Mouse (Mus musculus) midbrain, embryonic 12.5 days (tissue): ENCODE measurements around the gene Snn. TPM values are rescaled to one million over a fixed set of nuclear protein-coding genes. Genes with fewer than 3 reads are reported as not detected.
"Not testable (repeated sequence)": the region's sequence is repeated elsewhere in the genome, so short reads cannot be mapped to it uniquely, and the experiment has no call there.

Source experiments
- ATAC-seq: fragments of 200-750 bp; cut with Nextera tagmentation; 2 replicates; pipeline ENCODE4 v1.8.0; 2017; ENCODE audit warnings: low read depth, moderate TSS enrichment, moderate library complexity; ENCODE audit not compliant: low FRiP score
- H3K27ac ChIP-seq: fragments of 300-500 bp; sonication (generic); replicated peaks from 2 replicates; pipeline ENCODE4 v1.5.1; 2016; ENCODE audit warnings: mild to moderate bottlenecking
- H3K27me3 ChIP-seq: fragments of 300-500 bp; sonication (generic); 2 replicates; pipeline ENCODE4 v1.6.1; 2016; ENCODE audit warnings: mild to moderate bottlenecking
- H3K36me3 ChIP-seq: fragments of 300-500 bp; sonication (generic); 2 replicates; pipeline ENCODE4 v1.6.1; 2016
- H3K4me1 ChIP-seq: fragments of 300-500 bp; sonication (generic); 2 replicates; pipeline ENCODE4 v1.6.1; 2016
- H3K4me2 ChIP-seq: fragments of 300-500 bp; sonication (generic); replicated peaks from 2 replicates; pipeline ENCODE4 v1.6.1; 2016; ENCODE audit warnings: mild to moderate bottlenecking, moderate library complexity
- H3K4me3 ChIP-seq: fragments of 300-500 bp; sonication (generic); 2 replicates; pipeline ENCODE4 v1.5.1; 2016; ENCODE audit warnings: mild to moderate bottlenecking
- H3K9ac ChIP-seq: fragments of 300-500 bp; sonication (generic); replicated peaks from 2 replicates; pipeline ENCODE4 v1.6.1; 2016; ENCODE audit warnings: mild to moderate bottlenecking, moderate library complexity
- H3K9me3 ChIP-seq: fragments of 300-500 bp; sonication (generic); 2 replicates; pipeline ENCODE4 v1.6.1; 2016; ENCODE audit warnings: mild to moderate bottlenecking
- WGBS: fragments of 180-500 bp; shearing (Covaris S2); methylation state at CpG from one replicate; pipeline ENCODE4 v1.1.7; 2016; 5-methylcytosine and 5-hydroxymethylcytosine counted together
- polyA plus RNA-seq: library from polyadenylated mRNA; unstranded; fragments of >200 nt; fragmentation: Nextera tagmentation; extraction: Ambion mirVana; gene quantifications from 2 replicates; pipeline ENCODE4 v1.2.1, GENCODE M21; 2016

The Snn gene
- polyA plus RNA-seq: 106 and 113 TPM in 2 replicates

DNA sequence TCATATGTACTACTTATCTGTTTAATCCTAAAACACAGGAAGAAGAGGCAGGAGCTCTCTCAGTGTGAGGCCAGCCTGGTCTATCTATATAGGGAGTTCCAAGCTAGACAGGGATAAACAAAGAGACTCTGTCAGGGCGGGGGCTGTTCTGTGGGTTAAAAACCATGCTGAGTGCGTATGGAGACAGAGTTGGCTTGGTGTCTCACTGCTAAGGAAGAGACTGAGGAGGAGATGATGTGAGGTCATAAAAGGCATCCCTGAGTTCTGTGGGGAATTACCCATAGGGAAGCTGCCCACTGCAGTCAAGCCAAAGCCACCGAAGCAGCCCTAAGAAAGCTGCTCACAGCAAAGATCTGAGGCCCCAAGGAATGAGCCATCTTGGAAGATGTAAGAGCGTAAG is at the start of gene Snn:
Gene Snn (plus strand): TSS at position 301 of the 400 bp plus-strand sequence.
- ATAC-seq: no peak
- H3K4me1 ChIP-seq: peaks cover 24% of the 10 kb centered on the region
- no peak within 1 kb of the TSS for H3K9ac ChIP-seq
- no peak within 1 kb of the TSS for H3K4me2 ChIP-seq
- no peaks in the 10 kb centered on the region for H3K36me3 ChIP-seq
- no peak within 1 kb of the TSS for H3K27ac ChIP-seq
- H3K27me3 ChIP-seq: no peaks in the 10 kb centered on the region
- WGBS: 95% methylated on average over 4 of the region's 4 CpGs
- H3K4me3 ChIP-seq: no peak within 1 kb of the TSS
- H3K9me3 ChIP-seq: no peaks in the 10 kb centered on the region

DNA sequence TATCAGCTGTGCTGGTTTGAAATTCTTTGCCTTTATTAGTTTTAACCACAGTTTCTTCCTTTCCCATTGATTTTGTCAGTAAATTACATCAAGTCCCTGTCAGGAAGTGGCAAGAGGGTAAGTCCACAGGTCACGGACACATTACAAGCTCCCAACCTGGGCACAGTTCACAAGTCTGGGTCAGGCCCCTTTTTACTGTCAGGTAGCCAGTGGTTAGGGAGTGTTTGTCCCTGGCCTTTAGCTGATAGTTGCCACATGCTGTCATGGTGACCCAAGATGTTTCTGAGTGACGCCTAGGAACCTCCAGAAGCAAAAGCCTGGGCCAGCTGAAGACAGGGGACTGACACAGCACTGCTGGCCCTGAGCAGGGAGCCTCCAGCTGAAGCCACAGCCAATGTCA is 49.5 kb upstream of the Snn start:
- Histone ChIP-seq H3K4me3 (no peak overlapping the region), H3K4me2 (no peak overlapping the region), H3K36me3 (no peaks in the 10 kb centered on the region), H3K9ac (no peak overlapping the region), H3K27ac (no peak overlapping the region), H3K9me3 (no peaks in the 10 kb centered on the region), H3K4me1 (peaks cover 23% of the 10 kb centered on the region), H3K27me3 (no peaks in the 10 kb centered on the region)
- ATAC-seq: no peak
- WGBS: 83% methylated on average over 2 of the region's 2 CpGs

DNA sequence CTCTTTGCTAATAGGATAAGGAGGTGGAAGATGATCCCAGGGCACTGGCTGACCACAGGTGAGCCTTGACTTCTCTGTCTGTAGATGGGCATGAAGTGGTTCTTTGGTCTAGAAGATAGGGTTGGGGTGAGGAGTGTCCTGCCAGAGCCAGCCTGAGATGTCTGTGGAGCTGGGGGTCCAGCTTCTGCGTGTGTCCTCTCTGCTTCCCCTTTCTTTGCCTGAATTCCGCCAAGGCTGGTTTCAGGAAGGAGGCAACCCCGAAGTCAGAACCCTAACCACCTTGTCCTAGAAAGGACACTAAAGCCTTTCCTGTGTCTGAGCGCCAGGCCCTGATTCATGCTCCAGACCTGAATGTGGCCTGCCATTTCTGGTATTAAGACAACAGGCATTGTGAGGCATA is 48.8 kb upstream of the Snn start:
- 88% methylated on average over 4 of the region's 4 CpGs for WGBS
- Histone ChIP-seq H3K27me3 (no peaks in the 10 kb centered on the region), H3K4me1 (peaks cover 23% of the 10 kb centered on the region), H3K9me3 (no peaks in the 10 kb centered on the region), H3K9ac (no peak overlapping the region), H3K4me2 (no peak overlapping the region), H3K27ac (no peak overlapping the region), H3K36me3 (no peaks in the 10 kb centered on the region), H3K4me3 (no peak overlapping the region)
- ATAC-seq: no peak

- H3K9me3 ChIP-seq: no peaks in the 10 kb centered on the region
- peak; percentile 67 for ATAC-seq
- WGBS: 69% methylated on average over 11 of the region's 11 CpGs
- H3K27me3 ChIP-seq: no peaks in the 10 kb centered on the region
- no peak overlapping the region for H3K4me2 ChIP-seq
- H3K4me3 ChIP-seq: no peak overlapping the region
- H3K27ac ChIP-seq: no peak overlapping the region
- H3K4me1 ChIP-seq: peaks cover 18% of the 10 kb centered on the region
- H3K36me3 ChIP-seq: no peaks in the 10 kb centered on the region
- no peak overlapping the region for H3K9ac ChIP-seq
Observed at GRCm38 (mm10) chr16:11012571-11013463, 47.9 kb upstream of the Snn start.

- WGBS: 97% methylated on average over 11 of the region's 19 CpGs
- not testable (repeated sequence) for H3K9me3 ChIP-seq, ATAC-seq, H3K27ac ChIP-seq, H3K4me3 ChIP-seq, H3K27me3 ChIP-seq, H3K36me3 ChIP-seq, H3K4me1 ChIP-seq, H3K4me2 ChIP-seq, H3K9ac ChIP-seq
Observed at GRCm38 (mm10) chr16:11013464-11014147, 47.1 kb upstream of the Snn start.

GRCm38 (mm10) chr16:11014407-11014806 is 46.3 kb upstream of the Snn start:
- Histone ChIP-seq H3K36me3 (no peaks in the 10 kb centered on the region), H3K4me1 (peaks cover 10% of the 10 kb centered on the region), H3K9me3 (no peaks in the 10 kb centered on the region), H3K4me2 (no peak overlapping the region), H3K27me3 (no peaks in the 10 kb centered on the region), H3K9ac (no peak overlapping the region), H3K4me3 (no peak overlapping the region), H3K27ac (no peak overlapping the region)
- WGBS: 87% methylated on average over 3 of the region's 3 CpGs
- no peak for ATAC-seq

- no peak for ATAC-seq
Observed at GRCm38 (mm10) chr16:11016353-11016752, 44.4 kb upstream of the Snn start.

GRCm38 (mm10) chr16:11017807-11018595 is 42.7 kb upstream of the Snn start:
- no peaks in the 10 kb centered on the region for H3K27me3 ChIP-seq
- no peaks in the 10 kb centered on the region for H3K36me3 ChIP-seq
- H3K9ac ChIP-seq: no peak overlapping the region
- H3K4me3 ChIP-seq: no peak overlapping the region
- H3K9me3 ChIP-seq: no peaks in the 10 kb centered on the region
- no peak overlapping the region for H3K27ac ChIP-seq
- H3K4me1 ChIP-seq: no peaks in the 10 kb centered on the region; the same call in 1 of the 2 replicates
- 61% methylated on average over 11 of the region's 11 CpGs for WGBS
- no peak overlapping the region for H3K4me2 ChIP-seq
- ATAC-seq: no peak

More at GRCm38 (mm10) chr16:11016353-11016752, 44.4 kb upstream of the Snn start:
- 90% methylated on average over 4 of the region's 4 CpGs for WGBS
- Histone ChIP-seq H3K9ac (no peak overlapping the region), H3K4me1 (peaks cover 10% of the 10 kb centered on the region), H3K27ac (no peak overlapping the region), H3K4me2 (no peak overlapping the region), H3K27me3 (no peaks in the 10 kb centered on the region), H3K36me3 (no peaks in the 10 kb centered on the region), H3K9me3 (no peaks in the 10 kb centered on the region), H3K4me3 (no peak overlapping the region)

DNA sequence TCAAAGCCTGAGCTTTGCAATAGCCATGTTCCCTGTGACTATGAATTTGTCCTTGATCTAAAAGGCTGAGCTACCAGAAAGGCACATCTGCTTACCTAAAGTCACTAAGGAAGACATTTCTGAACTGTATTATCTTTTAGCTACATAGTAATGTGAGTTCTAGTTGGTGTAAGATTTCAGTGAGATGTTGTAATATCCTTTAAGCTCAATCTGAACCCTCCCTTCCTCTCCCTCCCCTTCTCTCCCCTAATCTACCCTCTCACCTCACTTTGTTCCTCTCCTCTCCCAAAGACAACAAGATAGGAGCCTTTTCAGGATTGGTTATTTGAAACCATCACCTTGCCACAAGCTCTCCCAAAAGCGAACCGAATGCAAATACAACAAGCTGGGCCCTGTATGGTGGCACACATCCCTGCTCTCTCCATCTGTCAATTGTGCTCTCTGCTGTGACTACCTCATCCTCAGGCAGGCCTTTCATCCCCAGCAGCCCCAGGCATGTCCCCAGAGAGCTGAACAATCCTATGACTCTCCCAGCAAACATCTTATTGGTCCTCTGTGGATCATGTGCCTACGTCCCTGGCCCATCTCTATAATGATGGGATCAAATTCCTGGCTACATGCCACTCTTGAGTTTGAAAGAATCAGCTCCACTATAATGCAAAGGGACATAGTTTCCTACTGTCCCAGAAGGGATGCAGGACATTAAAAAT is 39.2 kb upstream of the Snn start:
- ATAC-seq: peak; percentile 83
- no peaks in the 10 kb centered on the region for H3K36me3 ChIP-seq
- H3K4me3 ChIP-seq: no peak overlapping the region
- no peaks in the 10 kb centered on the region for H3K27me3 ChIP-seq
- H3K9me3 ChIP-seq: no peaks in the 10 kb centered on the region
- H3K4me2 ChIP-seq: no peak overlapping the region
- peak overlapping the region; percentile 47 for H3K27ac ChIP-seq
- H3K4me1 ChIP-seq: no peaks in the 10 kb centered on the region
- H3K9ac ChIP-seq: no peak overlapping the region
- WGBS: 71% methylated on average over 3 of the region's 3 CpGs

- Histone ChIP-seq H3K27me3 (no peaks in the 10 kb centered on the region), H3K4me1 (no peaks in the 10 kb centered on the region), H3K4me3 (no peak overlapping the region), H3K9ac (no peak overlapping the region), H3K4me2 (no peak overlapping the region), H3K27ac (no peak overlapping the region), H3K9me3 (no peaks in the 10 kb centered on the region), H3K36me3 (no peaks in the 10 kb centered on the region)
- WGBS: 92% methylated on average over 4 of the region's 4 CpGs
- no peak for ATAC-seq
Observed at GRCm38 (mm10) chr16:11022113-11022489, 38.6 kb upstream of the Snn start.

GRCm38 (mm10) chr16:11023618-11024017 is 37.1 kb upstream of the Snn start:
- H3K36me3 ChIP-seq: no peaks in the 10 kb centered on the region
- no peak overlapping the region for H3K4me2 ChIP-seq
- H3K9ac ChIP-seq: no peak overlapping the region
- no peaks in the 10 kb centered on the region for H3K9me3 ChIP-seq
- H3K4me3 ChIP-seq: no peak overlapping the region
- 84% methylated on average over 5 of the region's 5 CpGs for WGBS
- no peak for ATAC-seq
- no peaks in the 10 kb centered on the region for H3K27me3 ChIP-seq
- no peaks in the 10 kb centered on the region for H3K4me1 ChIP-seq
- no peak overlapping the region for H3K27ac ChIP-seq
